Mouse (Mus musculus) T-helper 1 cell (primary cell): ENCODE data around the gene Fermt2.

ENCODE experiments used
- in situ Hi-C: fragments of 300-600 bp; cut with MboI, MseI; formaldehyde crosslinking; loops from one replicate; pipeline ENCODE4 v1.15.1; 2025; ENCODE audit warnings: high pct_unique_total_duplicates

Gene Fermt2

GRCm38 (mm10) chr14:45529411-45530363, at the start of gene Fermt2:
Gene Fermt2 (minus strand): TSS chr14:45530118.
- in situ Hi-C loops = no loop called here

GRCm38 (mm10) chr14:45566066-45566937, 36.4 kb upstream of the Fermt2 start:
- in situ Hi-C loops = no loop called here

- in situ Hi-C loops = no loop called here
These were observed 35.5 kb upstream of the Fermt2 start for GRCm38 (mm10) chr14:45565216-45566065.

- in situ Hi-C loops = loop anchor here (5.0 kb wide), 1 partner anchor 129 kb away; no protein-coding TSS in a partner anchor
These were observed 33.7 kb upstream of the Fermt2 start for GRCm38 (mm10) chr14:45563577-45563976.

- in situ Hi-C loops = loop anchor here (5.0 kb wide), 1 partner anchor 131 kb away; no protein-coding TSS in a partner anchor
These were observed 31.8 kb upstream of the Fermt2 start for GRCm38 (mm10) chr14:45561681-45562080.

GRCm38 (mm10) chr14:45559018-45559417, 29.1 kb upstream of the Fermt2 start:
- in situ Hi-C loops = no loop called here

- in situ Hi-C loops = no loop called here
These were observed 24.4 kb upstream of the Fermt2 start for GRCm38 (mm10) chr14:45554336-45554735.

- in situ Hi-C loops = no loop called here
These were observed 23.9 kb upstream of the Fermt2 start for GRCm38 (mm10) chr14:45553854-45554253.

GRCm38 (mm10) chr14:45552431-45552830, 22.5 kb upstream of the Fermt2 start:
- in situ Hi-C loops = no loop called here

- in situ Hi-C loops = no loop called here
These were observed 21.3 kb upstream of the Fermt2 start for GRCm38 (mm10) chr14:45551121-45551768.

- in situ Hi-C loops = no loop called here
These were observed 20.2 kb upstream of the Fermt2 start for GRCm38 (mm10) chr14:45550010-45550647.

- in situ Hi-C loops = no loop called here
These were observed 18.2 kb upstream of the Fermt2 start for GRCm38 (mm10) chr14:45548118-45548517.

- in situ Hi-C loops = no loop called here
These were observed 15.0 kb upstream of the Fermt2 start for GRCm38 (mm10) chr14:45544905-45545304.

- in situ Hi-C loops = no loop called here
These were observed 14.1 kb upstream of the Fermt2 start for GRCm38 (mm10) chr14:45544026-45544425.

- in situ Hi-C loops = no loop called here
These were observed 9.9 kb upstream of the Fermt2 start for GRCm38 (mm10) chr14:45539659-45540468.

GRCm38 (mm10) chr14:45530364-45531345, 737 bp upstream of the Fermt2 start:
- in situ Hi-C loops = no loop called here

- in situ Hi-C loops = no loop called here
These were observed 1.1 kb downstream of the Fermt2 start for GRCm38 (mm10) chr14:45528861-45529260.

- in situ Hi-C loops = no loop called here
These were observed 14.1 kb downstream of the Fermt2 start for GRCm38 (mm10) chr14:45515771-45516170.
